Mouse (Mus musculus): Measurements from ENCODE around the gene 4930519P11Rik. TPM values are rescaled to one million over a fixed set of nuclear protein-coding genes. Genes with fewer than 3 reads are reported as not detected.

4930519P11Rik gene
- total and polyA plus RNA-seq, 3 experiments: 0.22 TPM; not detected in 2

GRCm38 (mm10) chr2:154591239-154591638 lies 22.0 kb downstream of the 4930519P11Rik start:
- Histone ChIP-seq H3K36me3 (ENCODE audit: control insufficient read depth in 1 of 2, insufficient read depth in 2 of 2, low read length in 2 of 2) (no peaks in the 10 kb centered on the region), H3K4me1 (ENCODE audit: control insufficient read depth in 1 of 2, insufficient read depth in 2 of 2, low read length in 2 of 2) (0 out of 4 replicates have a peak, but pooled peaks cover 0 to 7% of the 10 kb centered on the region in 2 experiments), H3K9ac (ENCODE audit: control insufficient read depth, low read depth, low read length, poor library complexity, severe bottlenecking) (no peak overlapping the region), H3K9me3 (replicated peaks; ENCODE audit: insufficient read depth, low read length) (no peaks in the 10 kb centered on the region), H3K79me2 (ENCODE audit: control insufficient read depth, insufficient read depth, low read length, poor library complexity) (no peaks in the 10 kb centered on the region), H3K27me3 (ENCODE audit: control insufficient read depth in 1 of 2, insufficient read depth in 2 of 2, low read length in 2 of 2) (no peaks in the 10 kb centered on the region), H3K27ac (ENCODE audit: control insufficient read depth, low read depth, low read length) (no peak overlapping the region), H3K4me3 (ENCODE audit: control insufficient read depth in 1 of 2, insufficient read depth in 1 of 2, low read depth in 2 of 2, low read length in 2 of 2) (no peak overlapping the region)
- TF ChIP-seq ELF1 (IDR thresholded peaks at IDR 0.05; ENCODE audit: low read depth, low read length): no peak
- TF ChIP-seq MYB (IDR thresholded peaks at IDR 0.05; ENCODE audit: low read depth, low read length): no peak
- no peak for TF ChIP-seq GABPA (IDR thresholded peaks at IDR 0.05; ENCODE audit: low read depth, low read length)
- no peak for TF ChIP-seq ZC3H11A (IDR thresholded peaks at IDR 0.05; ENCODE audit: low read depth, low read length)
- TF ChIP-seq MAZ (IDR thresholded peaks at IDR 0.05; ENCODE audit: low read depth, low read length): no peak
- TF ChIP-seq CTCF (IDR thresholded peaks at IDR 0.05 in 2 of 3, conservative IDR thresholded peaks at IDR 0.05 in 1 of 3; ENCODE audit: control insufficient read depth in 1 of 3, insufficient read depth in 1 of 3, low read depth in 2 of 3, low read length in 3 of 3, poor library complexity in 1 of 3, severe bottlenecking in 1 of 3): no peak
- TF ChIP-seq CHD2 (IDR thresholded peaks at IDR 0.05; ENCODE audit: low read length): no peak
- TF ChIP-seq MXI1 (IDR thresholded peaks at IDR 0.05; ENCODE audit: low read depth, low read length): no peak
- no peak for TF ChIP-seq ZKSCAN1 (IDR thresholded peaks at IDR 0.05; ENCODE audit: low read depth, low read length)
- no peak for TF ChIP-seq E2F4 (IDR thresholded peaks at IDR 0.05; ENCODE audit: borderline replicate concordance, low read depth, low read length)
- no peak for TF ChIP-seq KAT2A (conservative IDR thresholded peaks at IDR 0.05; ENCODE audit: low read depth, low read length)
- no peak for TF ChIP-seq MEF2A (IDR thresholded peaks at IDR 0.05; ENCODE audit: extremely low read depth, insufficient replicate concordance, low read depth, low read length, poor library complexity, severe bottlenecking)
- no peak for DNase-seq (ENCODE audit: low read depth, low spot score)

GRCm38 (mm10) chr2:154589051-154589450 lies 24.2 kb downstream of the 4930519P11Rik start:
- no peak for DNase-seq (ENCODE audit: low read depth, low spot score)
- H3K27ac ChIP-seq (ENCODE audit: control insufficient read depth, low read depth, low read length): no peak overlapping the region
- H3K36me3 ChIP-seq (ENCODE audit: control insufficient read depth in 1 of 2, insufficient read depth in 2 of 2, low read length in 2 of 2): peaks cover 0 to 2% of the 10 kb centered on the region in 2 experiments; a peak in 1 of 4 replicates
- no peaks in the 10 kb centered on the region for H3K9me3 ChIP-seq (replicated peaks; ENCODE audit: insufficient read depth, low read length)
- no peak for TF ChIP-seq MAFK (IDR thresholded peaks at IDR 0.05; ENCODE audit: borderline replicate concordance, low read depth, low read length)
- TF ChIP-seq ZC3H11A (IDR thresholded peaks at IDR 0.05; ENCODE audit: low read depth, low read length): no peak
- no peak for TF ChIP-seq SIN3A (IDR thresholded peaks at IDR 0.05; ENCODE audit: low read length)
- TF ChIP-seq ETS1 (IDR thresholded peaks at IDR 0.05; ENCODE audit: low read depth, low read length): no peak
- no peak for TF ChIP-seq SMC3 (IDR thresholded peaks at IDR 0.05; ENCODE audit: low read depth, low read length)
- TF ChIP-seq ZKSCAN1 (IDR thresholded peaks at IDR 0.05; ENCODE audit: low read depth, low read length): no peak
- no peak for TF ChIP-seq ZNF384 (IDR thresholded peaks at IDR 0.05; ENCODE audit: low read depth, low read length)
- TF ChIP-seq TCF12 (IDR thresholded peaks at IDR 0.05; ENCODE audit: low read depth, low read length): no peak
- TF ChIP-seq POLR2AphosphoS5 (IDR thresholded peaks at IDR 0.05; ENCODE audit: borderline replicate concordance, low read depth, low read length): no peak
- no peak for TF ChIP-seq MAZ (IDR thresholded peaks at IDR 0.05; ENCODE audit: low read depth, low read length)
- TF ChIP-seq EP300 (IDR thresholded peaks at IDR 0.05; ENCODE audit: low read depth in 1 of 2, low read length in 2 of 2): no peak
- TF ChIP-seq POLR2A (IDR thresholded peaks at IDR 0.05; ENCODE audit: control insufficient read depth in 1 of 2, insufficient read depth in 1 of 2, low read depth in 1 of 2, low read length in 2 of 2, poor library complexity in 1 of 2): no peak
- no peak for TF ChIP-seq UBTF (IDR thresholded peaks at IDR 0.05; ENCODE audit: borderline replicate concordance, insufficient read depth, low read depth, low read length)
- no peak for TF ChIP-seq POLR2AphosphoS2 (IDR thresholded peaks at IDR 0.05; ENCODE audit: low read length)
- TF ChIP-seq ZMIZ1 (IDR thresholded peaks at IDR 0.05; ENCODE audit: low read depth, low read length): no peak
- TF ChIP-seq USF2 (IDR thresholded peaks at IDR 0.05; ENCODE audit: borderline replicate concordance in 1 of 2, insufficient read depth in 1 of 2, low read depth in 1 of 2, low read length in 2 of 2): no peak
- no peak for TF ChIP-seq MXI1 (IDR thresholded peaks at IDR 0.05; ENCODE audit: low read depth, low read length)
- H3K4me1 ChIP-seq (ENCODE audit: control insufficient read depth in 1 of 2, insufficient read depth in 2 of 2, low read length in 2 of 2): peaks cover 5 to 11% of the 10 kb centered on the region in 2 experiments; a peak in 3 of 4 replicates
- no peaks in the 10 kb centered on the region for H3K27me3 ChIP-seq (ENCODE audit: control insufficient read depth in 1 of 2, insufficient read depth in 2 of 2, low read length in 2 of 2)
- H3K79me2 ChIP-seq (ENCODE audit: control insufficient read depth, insufficient read depth, low read length, poor library complexity): no peaks in the 10 kb centered on the region
- H3K4me3 ChIP-seq (ENCODE audit: control insufficient read depth in 1 of 2, insufficient read depth in 1 of 2, low read depth in 2 of 2, low read length in 2 of 2): no peak overlapping the region
- H3K9ac ChIP-seq (ENCODE audit: control insufficient read depth, low read depth, low read length, poor library complexity, severe bottlenecking): no peak overlapping the region

Measured in MEL (cell line).